Mouse (Mus musculus) liver, embryonic 13.5 days (tissue): ENCODE measurements around the gene Zmiz1. TPM values are rescaled to one million over a fixed set of nuclear protein-coding genes. Genes with fewer than 3 reads are reported as not detected.
A peak's percentile ranks its signal among the peaks of the same experiment; 100 is the strongest.

Source experiments
- ATAC-seq: fragments of 200-750 bp; cut with Nextera tagmentation; 2 replicates; pipeline ENCODE4 v1.8.0; 2017; ENCODE audit warnings: low read depth, mild to moderate bottlenecking, moderate number of reproducible peaks, moderate library complexity
- DNase-seq: peaks from one replicate; pipeline ENCODE4 v3.0.0; 2022
- H3K27ac ChIP-seq: fragments of 300-500 bp; sonication (generic); 2 replicates; pipeline ENCODE4 v1.5.1; 2015; ENCODE audit warnings: moderate library complexity, mild to moderate bottlenecking, inconsistent platforms
- H3K27me3 ChIP-seq: fragments of 300-500 bp; sonication (generic); 2 replicates; pipeline ENCODE4 v1.6.1; 2015; ENCODE audit warnings: mild to moderate bottlenecking, inconsistent platforms
- H3K36me3 ChIP-seq: fragments of 300-500 bp; sonication (generic); 2 replicates; pipeline ENCODE4 v1.6.1; 2015; ENCODE audit warnings: mild to moderate bottlenecking, inconsistent platforms
- H3K4me1 ChIP-seq: fragments of 300-500 bp; sonication (generic); replicated peaks from 2 replicates; pipeline ENCODE4 v1.6.1; 2015; ENCODE audit warnings: inconsistent platforms
- H3K4me2 ChIP-seq: fragments of 300-500 bp; sonication (generic); 2 replicates; pipeline ENCODE4 v1.6.1; 2015; ENCODE audit warnings: inconsistent platforms, mild to moderate bottlenecking, moderate library complexity
- H3K4me3 ChIP-seq: fragments of 300-500 bp; sonication (generic); replicated peaks from 2 replicates; pipeline ENCODE4 v1.5.1; 2015; ENCODE audit warnings: mild to moderate bottlenecking, inconsistent platforms
- H3K9ac ChIP-seq: fragments of 300-500 bp; sonication (generic); 2 replicates; pipeline ENCODE4 v1.6.1; 2015; ENCODE audit warnings: mild to moderate bottlenecking, inconsistent platforms
- H3K9me3 ChIP-seq: fragments of 300-500 bp; sonication (generic); replicated peaks from 2 replicates; pipeline ENCODE4 v1.6.1; 2016; ENCODE audit warnings: inconsistent platforms
- WGBS: fragments of 180-500 bp; shearing (Covaris S2); methylation state at CpG from one replicate; pipeline ENCODE4 v1.1.7; 2015; ENCODE audit not compliant: insufficient replicate concordance; 5-methylcytosine and 5-hydroxymethylcytosine counted together
- microRNA-seq: library from miRNA; unstranded; fragments of <30 nt; microRNA quantifications from one replicate; pipeline ENCODE4, GENCODE M21; 2016
- polyA plus RNA-seq: library from polyadenylated mRNA; unstranded; fragments of >200 nt; fragmentation: Nextera tagmentation; extraction: Ambion mirVana; gene quantifications from 2 replicates; pipeline ENCODE4 v1.2.1, GENCODE M21; 2015

The Zmiz1 gene
- polyA plus RNA-seq, 1 experiment from 2014 or later: 4.5 TPM

GRCm38 (mm10) chr14:25713443-25713842, 254.5 kb downstream of the Zmiz1 start:
- H3K36me3 ChIP-seq: peaks cover 7% of the 10 kb centered on the region
- DNase-seq (no peak), ATAC-seq (no peak)
- no peak overlapping the region for H3K9ac ChIP-seq
- WGBS: 23% methylated on average over 4 of the region's 4 CpGs
- H3K27ac ChIP-seq: no peak overlapping the region
- H3K27me3 ChIP-seq: no peaks in the 10 kb centered on the region
- H3K4me1 ChIP-seq: peaks cover 40% of the 10 kb centered on the region
- H3K4me2 ChIP-seq: no peak overlapping the region
- no peaks in the 10 kb centered on the region for H3K9me3 ChIP-seq
- no peak overlapping the region for H3K4me3 ChIP-seq

Small RNA genes within 50 kb of the gene (microRNA-seq; reads per million reads assigned to microRNA genes)
- 7.3 reads per million, percentile 18 among the genes with 10 or more reads in this experiment for gene Mir3075

Other genes with a start within 250 kb of the Zmiz1 start
- gene Ppif, start 235.0 kb downstream of the Zmiz1 start, polyA plus RNA-seq: 37.8 and 52.3 TPM in 2 replicates